Mouse (Mus musculus) megakaryocyte, embryonic 14.5 days (primary cell): ENCODE data around the gene Emc9. TPM values are rescaled to one million over a fixed set of nuclear protein-coding genes. Genes with fewer than 3 reads are reported as not detected.
A peak's percentile ranks its signal among the peaks of the same experiment; 100 is the strongest.

ENCODE experiments used
- H3K27me3 ChIP-seq: replicated peaks from 2 replicates; pipeline ENCODE3; 2012; ENCODE audit warnings: inconsistent platforms
- H3K36me3 ChIP-seq: replicated peaks from 2 replicates; pipeline ENCODE3; 2012; ENCODE audit warnings: low read length, inconsistent platforms, mixed read lengths
- H3K4me1 ChIP-seq: 2 replicates; pipeline ENCODE4 v1.6.1; 2012; ENCODE audit warnings: inconsistent platforms
- H3K4me3 ChIP-seq: replicated peaks from 2 replicates; pipeline ENCODE3; 2012; ENCODE audit warnings: moderate library complexity, mild to moderate bottlenecking, inconsistent platforms
- H3K9me3 ChIP-seq: 2 replicates; pipeline ENCODE4 v1.6.1; 2012; ENCODE audit warnings: inconsistent platforms
- FLI1 ChIP-seq: IDR thresholded peaks from 2 replicates; pipeline ENCODE4 v1.6.1; 2012; ENCODE audit warnings: low read length, inconsistent platforms, mixed read lengths
- GATA1 ChIP-seq: IDR thresholded peaks from 3 replicates; pipeline ENCODE4 v1.6.1; 2012; ENCODE audit warnings: mixed read lengths, low read length, inconsistent platforms, borderline replicate concordance
- polyA plus RNA-seq: library from polyadenylated mRNA; stranded (reverse); fragments of >175 nt; gene quantifications from 2 replicates; pipeline ENCODE4 v1.2.3, GENCODE M21; 2012; ENCODE audit warnings: low replicate concordance; ENCODE audit not compliant: insufficient read depth

Gene Emc9
- polyA plus RNA-seq, 1 experiment: 18.9 TPM

- Histone ChIP-seq H3K4me3 (no peak overlapping the region), H3K27me3 (no peaks in the 10 kb centered on the region), H3K4me1 (peaks cover 22% of the 10 kb centered on the region), H3K9me3 (no peaks in the 10 kb centered on the region), H3K36me3 (peaks cover 91% of the 10 kb centered on the region)
- TF ChIP-seq FLI1: no peak
- TF ChIP-seq GATA1: no peak
Observed at GRCm38 (mm10) chr14:55565748-55566147, 19.4 kb downstream of the Emc9 start.

- no peak for TF ChIP-seq GATA1
- no peak for TF ChIP-seq FLI1
- Histone ChIP-seq H3K4me1 (peaks cover 19% of the 10 kb centered on the region), H3K9me3 (no peaks in the 10 kb centered on the region), H3K4me3 (no peak overlapping the region), H3K27me3 (no peaks in the 10 kb centered on the region), H3K36me3 (peaks cover 70% of the 10 kb centered on the region)
Observed at GRCm38 (mm10) chr14:55563249-55563648, 21.9 kb downstream of the Emc9 start.

- Histone ChIP-seq H3K4me3 (peak overlapping the region; percentile 21), H3K27me3 (no peaks in the 10 kb centered on the region), H3K36me3 (peaks cover 56% of the 10 kb centered on the region), H3K9me3 (no peaks in the 10 kb centered on the region), H3K4me1 (peaks cover 33% of the 10 kb centered on the region)
- TF ChIP-seq FLI1 (no peak), GATA1 (no peak)
Observed at GRCm38 (mm10) chr14:55561860-55562259, 23.2 kb downstream of the Emc9 start.

- H3K4me3 ChIP-seq: peak within 1 kb of the TSS; percentile 97
- no peaks in the 10 kb centered on the region for H3K9me3 ChIP-seq
- TF ChIP-seq FLI1 (no peak), GATA1 (no peak)
- H3K36me3 ChIP-seq: peaks cover 42% of the 10 kb centered on the region
- peaks cover 43% of the 10 kb centered on the region for H3K4me1 ChIP-seq
- no peaks in the 10 kb centered on the region for H3K27me3 ChIP-seq
Observed at GRCm38 (mm10) chr14:55560202-55561073, 24.7 kb downstream of the Emc9 start, which contains the start of gene A730061H03Rik. Gene A730061H03Rik (minus strand): TSS chr14:55560406.

GRCm38 (mm10) chr14:55559799-55560201 lies 25.3 kb downstream of the Emc9 start, which contains the start of gene Dcaf11:
Gene Dcaf11 (plus strand): TSS chr14:55560006.
- peaks cover 45% of the 10 kb centered on the region for H3K4me1 ChIP-seq
- H3K36me3 ChIP-seq: peaks cover 35% of the 10 kb centered on the region
- H3K4me3 ChIP-seq: peak within 1 kb of the TSS; percentile 97

GRCm38 (mm10) chr14:55558740-55559448 lies 26.2 kb downstream of the Emc9 start:
- Histone ChIP-seq H3K4me1 (peaks cover 50% of the 10 kb centered on the region), H3K4me3 (peak overlapping the region; percentile 97), H3K36me3 (peaks cover 26% of the 10 kb centered on the region), H3K27me3 (no peaks in the 10 kb centered on the region), H3K9me3 (no peaks in the 10 kb centered on the region)
- no peak for TF ChIP-seq GATA1
- TF ChIP-seq FLI1: no peak

More at GRCm38 (mm10) chr14:55559799-55560201, 25.3 kb downstream of the Emc9 start, which contains the start of gene Dcaf11:
- TF ChIP-seq FLI1: peak; percentile 30; the same call in 1 of the 2 replicates
- no peak for TF ChIP-seq GATA1
- Histone ChIP-seq H3K9me3 (no peaks in the 10 kb centered on the region), H3K27me3 (no peaks in the 10 kb centered on the region)

GRCm38 (mm10) chr14:55557587-55557986 lies 27.5 kb downstream of the Emc9 start:
- H3K9me3 ChIP-seq: no peaks in the 10 kb centered on the region
- no peaks in the 10 kb centered on the region for H3K27me3 ChIP-seq
- peaks cover 55% of the 10 kb centered on the region for H3K4me1 ChIP-seq
- H3K4me3 ChIP-seq: peak overlapping the region; percentile 28
- TF ChIP-seq GATA1 (no peak), FLI1 (no peak)
- peaks cover 13% of the 10 kb centered on the region for H3K36me3 ChIP-seq

- Histone ChIP-seq H3K27me3 (no peaks in the 10 kb centered on the region), H3K4me1 (peaks cover 52% of the 10 kb centered on the region), H3K36me3 (peaks cover 9% of the 10 kb centered on the region), H3K4me3 (peak overlapping the region; percentile 77), H3K9me3 (no peaks in the 10 kb centered on the region)
- TF ChIP-seq FLI1: no peak
- TF ChIP-seq GATA1: no peak
Observed at GRCm38 (mm10) chr14:55557003-55557402, 28.1 kb downstream of the Emc9 start.

- Histone ChIP-seq H3K36me3 (peaks cover under 1% of the 10 kb centered on the region), H3K4me1 (peaks cover 40% of the 10 kb centered on the region), H3K9me3 (no peaks in the 10 kb centered on the region), H3K4me3 (no peak overlapping the region), H3K27me3 (no peaks in the 10 kb centered on the region)
- TF ChIP-seq FLI1 (no peak), GATA1 (no peak)
Observed at GRCm38 (mm10) chr14:55555788-55556187, 29.3 kb downstream of the Emc9 start.

- peaks cover 11% of the 10 kb centered on the region for H3K36me3 ChIP-seq
- no peak overlapping the region for H3K4me3 ChIP-seq
- TF ChIP-seq GATA1 (no peak), FLI1 (no peak)
- H3K4me1 ChIP-seq: peaks cover 40% of the 10 kb centered on the region
- H3K27me3 ChIP-seq: no peaks in the 10 kb centered on the region
- no peaks in the 10 kb centered on the region for H3K9me3 ChIP-seq
Observed at GRCm38 (mm10) chr14:55554635-55555034, 30.5 kb downstream of the Emc9 start.
